Mouse (Mus musculus) B cell, adult 2 months (primary cell): ENCODE data around the gene Nfatc2.
A peak's percentile ranks its signal among the peaks of the same experiment; 100 is the strongest.

ENCODE experiments used
- DNase-seq, 2 experiments: peaks; one replicate each; pipeline ENCODE4 v3.0.0; 2022

The Nfatc2 gene

DNA sequence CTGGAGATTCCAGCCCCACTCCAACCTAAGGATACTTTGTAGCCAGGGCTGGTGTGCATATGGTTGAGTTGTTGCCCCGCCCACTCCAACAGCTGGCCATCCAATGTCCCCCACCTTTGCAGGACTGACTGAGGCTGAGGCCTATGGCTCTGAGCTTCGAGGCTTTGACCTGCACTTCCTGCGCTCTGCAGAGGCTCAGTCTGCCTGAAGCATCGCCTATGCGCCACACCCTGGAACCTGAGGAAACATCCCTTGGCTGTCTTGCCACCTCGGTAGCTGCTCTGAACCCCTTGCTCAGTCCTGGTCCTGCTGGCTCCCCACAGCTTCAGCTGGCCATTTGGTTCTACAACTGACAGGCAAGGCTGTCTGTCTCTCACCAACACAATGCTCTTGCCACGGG is 24.1 kb downstream of the Nfatc2 start:
- DNase-seq = no peak

DNA sequence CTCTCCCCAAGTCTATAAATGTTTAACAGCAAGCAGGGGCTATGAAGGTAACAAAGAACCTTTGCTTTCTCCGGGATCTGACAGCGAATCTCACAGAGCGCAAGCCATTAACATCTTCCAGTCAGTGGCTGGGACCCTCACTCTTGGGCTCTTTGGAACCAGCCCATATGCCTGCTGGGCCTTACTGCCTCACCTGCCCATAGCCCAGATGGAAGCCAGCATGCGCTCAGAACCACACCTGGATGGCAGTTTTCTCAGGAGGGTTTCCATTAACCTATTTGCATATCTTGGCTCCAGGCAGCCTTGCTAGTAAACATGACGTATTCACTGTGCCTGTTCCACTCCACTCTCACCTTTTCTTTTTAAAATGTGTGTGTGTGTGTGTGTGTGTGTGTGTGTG is 25.6 kb downstream of the Nfatc2 start:
- DNase-seq = no peak

DNA sequence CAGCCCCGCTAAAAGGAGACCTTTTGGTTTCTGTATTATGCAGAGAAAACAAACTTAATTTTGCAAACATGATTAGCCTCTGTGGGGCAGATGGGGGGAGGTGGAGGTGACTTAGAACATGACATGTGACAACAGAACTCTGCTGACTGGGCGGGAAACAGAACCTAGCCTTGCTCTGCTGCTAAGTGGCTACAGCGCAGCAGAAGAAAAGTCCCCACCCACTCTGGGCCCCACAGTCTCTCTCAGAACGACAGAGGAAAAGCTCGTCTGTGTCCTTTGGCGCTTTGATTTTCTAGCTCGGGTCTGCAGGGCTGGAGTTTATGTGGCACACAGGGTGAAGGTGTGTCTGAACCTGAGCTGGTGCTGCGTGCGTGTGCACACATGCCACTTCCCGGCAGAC is 26.5 kb downstream of the Nfatc2 start:
- DNase-seq = no peak

DNA sequence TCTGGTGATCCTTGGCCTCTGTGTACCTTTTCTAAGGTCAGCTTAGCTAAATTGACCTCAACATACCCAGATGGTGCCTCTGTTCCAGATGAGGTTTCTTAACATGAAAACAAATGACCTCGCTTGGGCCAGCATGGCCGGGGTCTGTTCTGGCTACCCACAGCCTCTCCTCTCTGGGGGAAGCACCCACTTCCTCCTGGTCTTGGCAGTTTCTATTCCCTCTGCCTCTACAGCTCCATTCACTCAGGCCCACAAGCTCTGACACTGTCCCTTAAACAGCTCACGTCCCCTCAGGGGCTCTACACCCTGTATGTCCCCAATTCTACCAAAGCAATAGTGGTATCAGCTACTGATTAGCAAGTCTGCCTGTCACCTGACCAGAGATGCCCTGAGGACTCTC is 27.6 kb downstream of the Nfatc2 start:
- no peak for DNase-seq

DNA sequence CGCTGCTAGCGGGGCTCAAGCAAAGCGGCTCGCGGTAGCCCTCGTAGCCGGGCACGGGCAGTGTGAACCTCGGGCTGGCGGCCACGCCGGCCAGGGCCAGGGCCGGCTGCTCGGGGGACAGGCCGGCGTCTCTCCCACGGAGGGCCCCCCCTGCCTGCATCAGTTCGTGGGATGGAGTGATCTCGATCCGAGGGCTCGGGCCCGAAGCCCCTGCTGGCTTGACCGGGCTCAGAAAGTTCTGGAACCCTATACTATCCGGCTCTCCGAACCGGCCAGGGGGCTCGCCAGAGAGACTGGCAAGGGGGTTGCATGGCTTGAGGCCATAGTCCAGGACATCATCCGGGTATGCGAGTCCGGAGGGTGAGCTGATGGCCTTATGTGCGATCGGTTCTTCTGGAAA is 30.2 kb downstream of the Nfatc2 start:
- DNase-seq = no peak

DNA sequence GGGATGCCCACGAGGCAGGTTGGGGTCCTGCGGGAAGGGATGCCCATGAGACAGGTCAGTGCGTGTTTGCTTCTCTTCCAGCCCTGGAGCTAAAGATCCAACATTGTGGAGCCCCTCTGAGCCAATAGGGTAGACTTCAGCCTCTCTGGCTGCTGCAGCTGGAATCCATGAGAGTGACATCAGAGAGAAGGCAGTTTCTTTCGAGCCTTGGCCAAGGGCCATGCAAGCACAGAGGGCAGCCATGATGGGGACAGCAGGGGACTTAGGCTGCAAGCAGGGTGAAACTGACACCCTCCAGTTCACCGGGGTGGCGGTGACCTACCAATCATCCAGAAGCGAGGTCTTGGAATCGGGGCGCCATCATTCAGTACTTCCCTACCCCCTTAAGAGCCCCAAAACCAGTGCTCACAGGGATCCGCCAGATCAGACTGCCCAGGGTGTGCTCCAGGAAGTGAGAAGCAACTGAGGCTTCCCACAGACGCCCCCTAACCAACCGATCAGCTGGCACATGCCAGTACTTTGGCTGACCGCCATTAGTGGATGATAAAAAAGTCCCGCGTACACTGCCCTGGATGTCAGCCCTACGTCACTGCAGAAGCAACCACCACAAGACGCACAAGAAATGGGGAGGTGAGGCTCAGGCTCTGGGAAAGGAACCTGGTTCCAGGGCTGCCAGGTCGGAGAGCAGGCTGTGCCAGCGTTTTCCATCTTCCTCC is 35.8 kb downstream of the Nfatc2 start:
- DNase-seq = no peak

DNA sequence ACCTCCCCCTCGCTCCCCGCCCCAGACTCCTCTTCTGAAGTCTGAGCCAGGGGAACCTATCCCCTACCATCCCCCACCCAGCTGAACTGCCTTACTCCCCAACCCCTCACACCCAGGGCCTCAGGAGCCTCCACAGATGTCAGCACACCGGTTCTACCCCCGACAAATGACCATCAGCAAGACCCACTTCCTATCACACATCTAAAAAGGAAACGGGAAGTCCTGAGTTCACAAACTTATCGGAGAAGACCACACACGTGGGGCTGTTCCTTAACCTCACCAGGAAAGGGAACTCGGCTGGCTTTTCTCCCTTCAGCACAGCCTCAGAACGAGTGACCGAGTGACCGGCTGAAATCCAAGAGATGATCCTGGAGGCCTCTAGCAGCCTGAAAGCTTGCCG is 38.3 kb downstream of the Nfatc2 start:
- no peak for DNase-seq

DNA sequence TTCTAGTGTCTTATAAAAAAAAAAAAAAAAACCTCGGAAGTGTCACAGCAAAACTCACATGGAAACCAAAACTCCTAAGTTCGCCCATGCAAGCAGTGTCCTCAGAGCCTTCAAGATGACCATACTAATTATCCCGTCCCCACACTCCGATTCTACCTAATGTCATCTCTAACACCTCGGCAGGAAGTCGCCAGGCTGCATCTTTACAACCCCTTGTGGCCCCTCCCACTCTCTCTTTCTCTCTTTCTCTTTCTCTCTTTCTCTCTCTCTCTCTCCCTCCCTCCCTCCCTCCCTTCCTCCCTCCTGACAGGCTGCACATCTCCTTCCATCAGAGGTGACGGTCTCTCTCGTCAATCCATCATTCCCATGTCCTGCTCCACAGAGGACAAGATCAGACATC is 44.4 kb downstream of the Nfatc2 start:
- no peak for DNase-seq

DNA sequence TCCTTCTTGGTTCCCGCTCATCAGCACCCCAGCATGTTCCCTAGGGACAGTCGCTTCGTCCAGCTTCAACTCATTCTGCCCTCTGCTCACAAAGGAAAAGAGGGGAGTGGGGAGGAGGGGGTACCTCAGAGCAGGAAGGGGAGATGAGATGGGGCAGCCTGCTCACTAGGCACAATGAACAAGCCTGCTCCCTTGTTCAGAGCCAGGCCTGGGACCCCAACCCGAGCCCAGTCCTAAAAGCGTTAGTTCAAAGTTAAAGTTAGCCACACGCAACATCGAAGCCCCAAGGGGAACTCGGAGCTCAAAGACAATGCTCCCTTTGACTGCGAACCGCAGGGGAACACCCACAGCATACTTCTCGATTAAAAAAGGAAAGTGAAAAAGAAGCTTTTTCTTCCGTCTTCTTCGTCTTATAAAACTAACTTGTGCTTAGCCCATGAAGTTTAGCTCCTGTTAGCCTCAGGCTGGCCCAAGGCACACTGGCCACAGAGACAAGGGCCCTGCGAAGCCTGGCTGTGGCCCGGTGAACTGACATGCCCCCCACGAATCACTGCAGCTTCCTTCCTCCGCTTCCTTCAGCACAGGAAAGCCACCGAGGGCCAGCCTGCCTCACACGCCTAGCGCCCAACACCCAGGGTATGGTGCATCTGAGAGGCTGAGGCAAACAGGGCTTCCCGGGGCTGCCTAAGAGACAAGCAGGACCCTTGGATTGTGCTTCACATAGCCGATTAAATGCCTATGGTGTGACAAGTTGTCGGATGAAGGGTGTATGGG is 45.4 kb downstream of the Nfatc2 start:
- DNase-seq = peak; percentile 50 to 54

DNA sequence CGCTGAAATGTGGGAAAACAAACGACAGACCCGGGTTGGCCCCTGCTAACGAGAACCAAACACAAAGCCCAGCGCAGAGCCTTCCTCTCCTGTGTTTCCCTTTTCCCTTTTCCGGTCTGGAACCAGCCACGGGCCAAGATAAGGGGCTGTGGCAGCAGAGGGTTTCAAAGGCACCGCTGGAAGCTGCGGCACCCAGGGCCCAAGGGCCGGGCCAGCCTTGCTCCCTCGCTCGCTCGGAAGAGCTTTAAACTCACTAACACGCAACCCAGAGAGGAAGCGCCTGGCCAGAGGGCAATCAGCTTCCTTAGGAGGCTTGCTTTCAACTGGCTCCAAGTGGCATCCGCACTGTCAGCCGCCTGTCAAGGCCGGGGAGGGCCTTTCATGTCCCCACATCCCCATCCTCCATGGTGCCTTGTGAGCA is 47.9 kb downstream of the Nfatc2 start:
- no peak for DNase-seq

DNA sequence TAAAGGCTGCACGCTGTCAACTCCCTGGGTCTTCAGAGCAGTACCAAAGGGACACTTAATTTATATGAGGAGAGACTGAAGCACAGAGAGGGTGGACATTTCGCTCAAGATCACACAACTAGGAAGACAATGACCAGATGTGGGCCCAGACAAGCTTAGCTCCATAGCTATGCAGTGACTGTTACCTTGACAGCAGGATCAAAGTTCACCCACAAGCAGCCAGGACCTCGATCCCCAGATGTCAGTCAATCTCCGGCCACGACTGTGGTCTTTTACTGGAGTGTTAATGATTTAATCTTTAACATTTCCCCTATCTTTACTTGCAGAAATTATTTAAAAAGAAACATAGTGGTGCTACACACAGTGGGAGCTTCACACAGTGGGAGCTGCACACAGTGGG is 49.1 kb downstream of the Nfatc2 start:
- DNase-seq = no peak

DNA sequence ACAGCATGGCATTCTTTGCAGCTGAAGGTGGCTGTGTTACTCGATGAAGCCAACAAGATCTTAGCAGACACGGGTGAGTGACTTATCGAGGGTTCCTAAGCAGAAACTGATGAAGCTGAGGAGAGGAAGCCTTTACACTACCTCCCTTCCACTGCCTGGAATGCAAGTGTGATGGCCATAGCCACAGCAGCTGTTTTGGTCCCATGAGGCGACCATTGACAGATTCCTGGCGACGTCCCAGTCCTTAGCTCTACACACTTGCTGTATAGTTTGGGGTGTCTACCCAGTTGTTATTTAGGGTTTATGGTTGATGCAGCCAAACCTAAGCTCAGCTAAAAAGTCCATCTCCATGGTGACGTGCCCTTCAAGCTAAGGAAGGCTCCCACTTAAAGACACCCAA is 50.2 kb downstream of the Nfatc2 start:
- DNase-seq = no peak

DNA sequence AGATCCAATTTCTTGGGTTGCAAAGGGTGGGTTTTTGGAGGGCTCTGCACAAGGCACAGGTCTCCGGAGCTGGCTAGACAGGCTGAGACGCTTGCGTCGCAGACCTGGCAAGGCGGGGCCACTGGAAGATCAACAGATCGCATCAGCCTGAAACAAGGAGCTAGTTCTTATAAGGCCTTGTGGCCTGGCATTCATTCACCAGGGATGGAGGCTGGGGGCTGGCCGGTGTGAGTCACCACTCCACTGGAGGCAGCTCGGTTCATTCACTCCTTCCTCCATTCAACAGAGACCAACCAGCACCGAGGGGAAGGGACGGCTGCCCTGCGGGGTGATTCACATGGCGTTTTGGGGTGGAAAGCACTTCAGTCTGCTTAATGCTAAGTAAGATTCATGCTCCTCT is 52.1 kb downstream of the Nfatc2 start:
- no peak for DNase-seq

DNA sequence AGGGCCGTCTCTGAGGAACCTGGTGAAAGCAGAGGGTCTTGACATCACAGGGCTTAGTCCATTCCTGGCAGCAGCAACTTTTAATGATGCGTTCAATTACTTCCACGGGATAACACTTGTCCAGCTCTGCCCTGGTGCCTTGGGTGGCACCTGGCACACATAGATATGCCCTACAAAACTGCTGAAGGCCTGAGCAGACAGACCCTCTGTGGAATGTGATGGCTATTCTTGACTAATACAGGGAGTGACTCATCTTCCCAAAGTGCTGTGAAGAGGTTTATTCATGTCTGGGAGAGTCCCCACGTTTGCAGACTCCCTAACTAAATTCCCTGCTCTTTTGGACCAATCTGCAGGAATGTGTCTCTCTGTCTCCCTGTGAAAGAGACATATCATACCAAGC is 53.4 kb downstream of the Nfatc2 start:
- DNase-seq = no peak

DNA sequence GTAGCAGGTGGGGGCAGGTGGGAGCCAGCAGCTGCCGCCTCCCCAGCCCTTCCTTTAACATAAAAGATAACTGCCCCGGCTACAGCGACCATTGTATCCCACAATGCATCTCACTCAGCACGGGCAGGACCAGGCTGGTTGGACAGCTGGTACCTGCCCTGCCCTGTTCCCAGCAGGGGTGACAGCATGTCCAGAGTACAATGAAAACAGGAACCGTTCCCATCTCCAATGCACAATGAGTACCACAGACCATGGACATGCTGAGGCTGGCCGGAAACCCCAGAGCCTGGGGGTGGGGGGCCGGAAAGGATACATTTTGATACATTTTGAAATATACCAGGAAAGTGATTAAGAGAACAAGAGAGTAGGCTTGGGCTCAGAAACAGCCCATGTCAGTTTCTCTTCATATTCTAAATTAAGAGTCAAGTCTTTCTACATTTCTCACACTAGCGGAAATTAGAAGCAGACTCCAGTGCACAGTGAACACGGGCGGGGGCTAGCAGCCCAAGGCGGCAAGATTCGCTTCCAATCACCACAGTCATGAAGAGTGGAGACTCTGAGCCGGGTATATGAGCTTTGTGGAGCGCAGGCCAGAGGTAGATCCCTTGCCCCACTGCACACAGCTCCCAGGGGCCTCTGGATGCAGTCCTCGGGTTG is 55.4 kb downstream of the Nfatc2 start:
- no peak for DNase-seq

DNA sequence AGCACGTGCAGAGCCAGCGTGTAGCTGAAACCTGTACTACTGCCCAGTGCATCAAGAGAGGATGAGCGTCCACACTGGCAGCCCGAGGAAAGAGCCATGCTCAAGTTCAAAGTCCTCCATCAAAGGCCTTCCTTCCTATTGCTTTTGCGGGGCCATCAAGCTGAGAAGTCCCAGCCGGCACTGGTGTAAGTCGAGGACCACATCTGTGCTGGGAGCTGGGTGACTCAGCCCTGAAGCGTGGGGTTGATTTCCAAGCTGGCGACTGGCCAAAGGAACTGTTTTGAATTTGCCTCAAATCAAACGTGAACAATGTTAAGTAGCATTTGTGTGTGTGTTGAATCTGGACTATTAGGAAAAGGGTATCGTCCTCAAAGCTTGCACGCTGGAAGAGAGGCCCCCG is 57.4 kb downstream of the Nfatc2 start:
- no peak for DNase-seq

DNA sequence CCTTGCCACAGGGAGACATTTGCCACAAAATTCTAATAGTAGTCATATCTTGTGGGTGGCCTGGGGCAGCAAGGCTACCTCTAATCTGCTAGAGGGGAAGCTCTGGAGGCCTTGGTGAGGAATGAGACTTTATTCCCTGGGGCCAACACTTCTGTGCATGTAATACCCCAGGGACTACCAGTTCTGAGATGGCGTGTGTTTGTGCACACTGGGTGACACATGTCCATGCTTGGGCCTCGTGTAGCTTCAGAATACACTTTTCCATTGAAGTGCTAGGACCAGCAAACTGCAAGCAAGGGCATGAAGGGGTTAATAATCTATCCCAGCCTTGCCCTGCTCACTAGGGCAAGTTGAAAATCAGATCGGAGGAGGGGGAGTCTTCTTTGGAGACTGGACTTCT is 58.4 kb downstream of the Nfatc2 start:
- no peak for DNase-seq

DNA sequence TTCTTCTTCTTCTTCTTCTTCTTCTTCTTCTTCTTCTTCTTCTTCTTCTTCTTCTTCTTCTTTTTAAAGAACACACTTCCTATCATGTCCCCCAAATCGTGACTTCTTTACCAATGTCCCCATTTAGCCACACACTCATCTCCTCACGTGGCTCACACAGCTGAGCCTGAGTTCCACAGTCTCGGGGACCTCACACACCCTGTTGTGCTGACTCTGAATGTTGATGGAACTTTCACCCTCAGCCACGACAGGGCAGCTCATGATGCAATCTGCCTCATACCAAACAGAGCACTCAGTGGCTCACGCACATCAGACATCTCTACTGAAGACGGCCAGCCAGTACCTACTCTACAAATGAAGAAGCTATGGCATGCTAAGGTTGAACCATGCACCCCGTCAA is 60.2 kb downstream of the Nfatc2 start:
- DNase-seq = no peak

DNA sequence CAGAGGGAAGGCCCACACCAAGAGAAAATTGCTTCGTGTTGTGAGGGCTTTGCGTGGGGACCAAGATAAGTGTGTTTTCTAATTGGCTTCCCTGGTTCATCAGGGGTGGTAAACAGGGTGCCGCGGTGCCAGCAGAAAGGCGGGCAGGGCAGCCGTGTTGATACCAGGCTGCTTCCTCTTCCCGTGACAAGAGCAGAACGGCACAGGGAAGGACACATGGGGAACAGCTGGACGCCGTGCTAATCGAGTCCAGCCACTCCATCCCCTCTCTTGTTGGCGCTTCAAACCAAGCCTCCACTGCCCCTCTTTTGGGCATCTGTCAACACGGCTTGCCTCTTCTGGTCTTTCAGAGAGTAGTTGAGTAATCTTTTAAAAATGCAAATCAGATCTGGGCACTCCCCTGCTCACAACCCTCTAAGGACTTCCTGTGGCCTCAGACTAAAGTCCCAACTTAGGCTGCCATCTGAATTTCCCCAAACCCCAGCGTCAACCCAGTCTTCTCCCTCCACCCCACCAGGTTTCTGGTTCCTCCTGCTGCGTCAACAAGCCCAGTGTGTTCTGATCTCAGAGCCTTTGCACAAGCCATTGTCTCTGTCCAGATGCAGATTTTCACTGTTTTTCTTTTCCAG is 61.7 kb downstream of the Nfatc2 start:
- DNase-seq = peak; percentile 36 to 47

DNA sequence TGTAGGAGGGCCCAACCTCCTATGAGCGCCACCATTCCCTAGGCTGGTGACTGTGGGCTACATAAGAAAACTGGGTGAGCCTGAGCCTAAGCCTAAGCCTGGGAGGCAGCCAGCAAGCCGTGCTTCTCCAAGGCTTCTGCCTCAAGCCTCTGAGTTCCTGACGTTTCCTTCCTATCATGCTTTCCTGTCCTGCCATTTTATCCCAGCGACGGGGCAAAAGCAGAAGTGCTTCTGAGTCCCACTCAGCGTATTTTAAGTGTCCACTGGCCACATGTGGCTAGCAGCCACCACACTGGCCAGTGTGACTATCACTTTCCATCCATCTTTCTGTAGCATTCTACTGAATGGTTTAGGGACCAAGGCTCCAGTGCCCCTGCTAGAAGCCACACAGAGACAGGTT is 62.4 kb downstream of the Nfatc2 start:
- no peak for DNase-seq

DNA sequence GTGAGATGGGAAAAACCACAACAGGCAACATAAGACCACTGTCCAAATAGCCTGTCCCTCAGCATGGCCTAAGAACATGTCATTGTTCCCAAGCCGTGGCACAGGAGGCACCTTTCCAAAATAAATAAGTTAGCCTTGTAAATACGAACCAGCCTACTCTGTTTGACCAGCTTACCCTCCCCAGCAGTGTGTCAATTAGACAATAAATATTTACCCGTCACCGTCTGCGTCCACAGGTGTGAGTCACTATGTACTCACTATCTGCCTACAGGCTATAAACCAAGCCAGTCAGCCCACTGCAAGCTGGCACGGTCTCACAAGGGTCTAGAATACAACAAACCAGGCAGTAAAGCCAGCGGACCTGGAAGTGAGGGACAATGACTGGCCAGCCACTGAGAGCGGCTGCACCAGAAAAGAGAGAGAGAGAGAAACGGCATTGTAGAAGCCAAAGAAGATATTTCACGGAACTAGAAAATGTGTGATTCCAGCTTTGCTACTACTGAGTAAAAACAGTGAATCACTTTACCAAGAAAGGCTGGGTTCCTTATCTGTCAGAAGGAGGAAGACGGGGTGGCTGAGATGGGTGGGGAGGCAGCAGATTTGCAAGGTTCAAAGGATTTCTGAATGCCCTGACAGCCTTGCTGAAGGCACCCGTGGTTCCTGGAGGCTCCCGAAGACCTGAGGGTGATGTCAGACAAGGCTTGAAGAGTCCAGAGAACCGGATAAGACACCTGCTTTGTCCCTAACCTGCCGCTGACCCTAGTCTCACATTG is 69.2 kb downstream of the Nfatc2 start:
- DNase-seq = no peak

DNA sequence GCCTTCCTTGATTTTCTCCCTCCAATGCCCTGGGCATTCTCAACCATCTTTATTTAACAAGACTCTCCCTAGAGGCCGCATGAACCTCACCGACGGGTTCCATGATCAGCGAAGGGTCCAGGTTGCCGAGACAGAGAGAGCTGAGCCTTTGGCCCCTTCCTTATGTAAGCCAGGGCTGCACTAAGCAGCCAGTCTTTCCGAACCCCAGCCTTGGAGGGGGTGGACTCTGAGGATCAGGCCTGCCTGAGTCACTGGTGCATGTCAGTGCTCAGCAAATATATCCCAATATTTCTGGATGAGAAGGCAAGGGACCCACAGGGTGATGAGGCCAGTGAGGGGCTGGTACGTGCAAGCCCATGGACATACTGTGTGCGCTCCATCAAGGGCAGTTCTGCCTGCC is 72.9 kb downstream of the Nfatc2 start:
- no peak for DNase-seq

DNA sequence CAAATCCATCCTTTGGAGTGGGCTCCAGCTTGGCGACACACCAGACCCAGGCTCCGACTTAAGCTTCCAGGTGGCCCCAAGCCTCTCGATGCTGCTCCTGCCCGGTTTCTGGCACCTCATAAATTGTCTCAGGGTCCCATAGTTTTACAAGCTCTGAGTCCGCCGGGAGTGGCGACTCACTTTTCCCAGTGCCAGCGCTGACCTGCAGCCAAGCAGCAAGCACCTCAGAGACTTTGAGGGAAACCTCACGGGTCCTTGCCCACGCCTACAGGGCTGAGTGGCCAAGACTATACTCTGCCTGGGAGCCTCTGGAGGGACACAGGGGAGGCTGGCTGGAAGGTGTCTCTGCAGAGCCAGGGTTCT is 74.0 kb downstream of the Nfatc2 start:
- DNase-seq = no peak
